Mouse (Mus musculus) sigmoid colon, adult 10 weeks (tissue): ENCODE data around the gene Trdn. TPM values are rescaled to one million over a fixed set of nuclear protein-coding genes. Genes with fewer than 3 reads are reported as not detected.

ENCODE experiments used
- polyA plus RNA-seq: library from polyadenylated mRNA; stranded (reverse); fragments of 350-450 nt; fragmentation: Illumina TruSeq; extraction: RNeasy Lipid Tissue Mini Kit (QIAGEN cat#74804); gene quantifications from one replicate; pipeline ENCODE4 v1.2.3, GENCODE M21; 2014; ENCODE audit warnings: low read depth, low replicate concordance

Trdn gene
- 0.35 TPM for polyA plus RNA-seq

DNA sequence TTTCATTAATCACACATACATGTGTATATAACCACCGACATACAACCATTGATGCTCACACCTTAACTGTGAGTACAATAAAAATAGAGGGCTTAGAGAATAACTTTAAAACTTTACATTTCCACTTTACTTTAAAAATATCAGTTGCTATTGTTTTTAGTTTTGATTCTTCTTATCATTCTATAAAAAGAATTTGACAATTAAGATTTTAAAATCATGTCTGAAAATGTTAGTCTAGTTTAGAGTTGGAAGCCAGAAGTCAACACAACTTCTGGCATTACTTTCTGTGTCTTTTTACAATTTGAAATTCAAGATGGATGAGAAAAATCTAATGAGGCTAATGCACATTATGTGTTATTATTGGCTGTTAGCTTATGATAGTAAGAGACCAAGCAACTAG is at the start of gene Trdn:
Gene Trdn (plus strand): TSS at position 301 of the 400 bp plus-strand sequence.

Other genes with a start within 250 kb of the Trdn start
- gene Nkain2, start 190.1 kb upstream of the Trdn start, polyA plus RNA-seq, result 2.1 TPM